Mouse (Mus musculus) bone marrow macrophage, adult 2 months (primary cell): ENCODE results near the gene Rps16. TPM values are rescaled to one million over a fixed set of nuclear protein-coding genes. Genes with fewer than 3 reads are reported as not detected.

Source experiments
- H3K27ac ChIP-seq: 2 replicates; pipeline ENCODE4 v1.5.1; 2012; ENCODE audit warnings: low read depth, low read length; ENCODE audit not compliant: insufficient read depth
- H3K4me1 ChIP-seq: 2 replicates; pipeline ENCODE4 v1.6.1; 2012; ENCODE audit warnings: low read length; ENCODE audit not compliant: control insufficient read depth, insufficient read depth
- H3K4me3 ChIP-seq: 2 replicates; pipeline ENCODE4 v1.5.1; 2012; ENCODE audit warnings: mild to moderate bottlenecking, low read length, moderate library complexity; ENCODE audit not compliant: insufficient read depth
- CTCF ChIP-seq: IDR thresholded peaks from 2 replicates; pipeline ENCODE4 v1.5.1; 2012; ENCODE audit warnings: low read depth, mild to moderate bottlenecking, low read length, moderate library complexity
- POLR2A ChIP-seq: IDR thresholded peaks from 2 replicates; pipeline ENCODE4 v1.6.1; 2012; ENCODE audit warnings: mild to moderate bottlenecking, low read depth, low read length, borderline replicate concordance
- polyA plus RNA-seq: library from polyadenylated mRNA; stranded (reverse); fragments of >200 nt; gene quantifications from 2 replicates; pipeline ENCODE4 v1.2.4, GENCODE M21; 2012; ENCODE audit not compliant: missing spikeins, insufficient read depth, insufficient read length

Rps16 gene
- polyA plus RNA-seq, 1 experiment = 823 TPM

GRCm38 (mm10) chr7:28401030-28401429 lies 50.6 kb downstream of the Rps16 start:
- H3K4me1 ChIP-seq = peaks cover 6% of the 10 kb centered on the region
- TF ChIP-seq POLR2A (no peak), CTCF (no peak)
- no peak overlapping the region for H3K27ac ChIP-seq
- H3K4me3 ChIP-seq = no peak overlapping the region

GRCm38 (mm10) chr7:28401942-28402341 lies 51.5 kb downstream of the Rps16 start:
- H3K27ac ChIP-seq = no peak overlapping the region
- TF ChIP-seq POLR2A = no peak
- no peak for TF ChIP-seq CTCF
- peaks cover 6% of the 10 kb centered on the region for H3K4me1 ChIP-seq
- no peak overlapping the region for H3K4me3 ChIP-seq

Other genes starting within 250 kb of the Rps16 start
- not detected in 2 replicates for gene 9530053A07Rik, start 221.2 kb upstream of the Rps16 start, polyA plus RNA-seq
- 49.4 and 60.6 TPM in 2 replicates for gene Fbl, start 180.9 kb upstream of the Rps16 start, polyA plus RNA-seq
- gene Dyrk1b, start 171.2 kb upstream of the Rps16 start, polyA plus RNA-seq = 18.7 and 20.7 TPM in 2 replicates
- 1.6 and 2.5 TPM in 2 replicates for gene Eid2, start 82.8 kb upstream of the Rps16 start, polyA plus RNA-seq
- 4.3 and 4.6 TPM in 2 replicates for gene Eid2b, start 72.9 kb upstream of the Rps16 start, polyA plus RNA-seq
- not detected in 2 replicates for gene Selenov, start 59.5 kb upstream of the Rps16 start, polyA plus RNA-seq
- gene Dll3, start 48.4 kb upstream of the Rps16 start, polyA plus RNA-seq = not detected in 2 replicates
- 28.3 and 31.6 TPM in 2 replicates for gene Timm50, start 38.6 kb upstream of the Rps16 start, polyA plus RNA-seq
- gene Supt5, start 11.9 kb upstream of the Rps16 start, polyA plus RNA-seq = 72.0 and 77.4 TPM in 2 replicates
- 11.4 and 14.6 TPM in 2 replicates for gene Plekhg2, start 21.9 kb downstream of the Rps16 start, polyA plus RNA-seq
- 110 and 119 TPM in 2 replicates for gene Zfp36, start 29.6 kb downstream of the Rps16 start, polyA plus RNA-seq
- gene Med29, start 42.1 kb downstream of the Rps16 start, polyA plus RNA-seq = 12.5 and 13.9 TPM in 2 replicates
- 102 and 123 TPM in 2 replicates for gene Paf1, start 42.3 kb downstream of the Rps16 start, polyA plus RNA-seq
- 349 and 416 TPM in 2 replicates for gene Gmfg, start 86.8 kb downstream of the Rps16 start, polyA plus RNA-seq
- gene Lrfn1, start 101.3 kb downstream of the Rps16 start, polyA plus RNA-seq = 3.2 and 3.6 TPM in 2 replicates
- not detected in 2 replicates for gene Ifnl2, start 159.8 kb downstream of the Rps16 start, polyA plus RNA-seq
- not detected in 2 replicates for gene Ifnl3, start 172.2 kb downstream of the Rps16 start, polyA plus RNA-seq
- gene Sycn, start 190.2 kb downstream of the Rps16 start, polyA plus RNA-seq = not detected in 2 replicates
- not detected in 2 replicates for gene Nccrp1, start 196.6 kb downstream of the Rps16 start, polyA plus RNA-seq
- gene Samd4b, start 247.5 kb downstream of the Rps16 start, polyA plus RNA-seq = 39.4 and 47.4 TPM in 2 replicates
- 10.7 and 11.7 TPM in 2 replicates for gene Pak4, start 247.5 kb downstream of the Rps16 start, polyA plus RNA-seq